Mouse (Mus musculus): ENCODE data around the gene Hes6. TPM values are rescaled to one million over a fixed set of nuclear protein-coding genes. Genes with fewer than 3 reads are reported as not detected.
A peak's percentile ranks its signal among the peaks of the same experiment; 100 is the strongest.

Gene Hes6
- polyA plus RNA-seq, 1 experiment from 2014 or later, result 127 TPM

DNA sequence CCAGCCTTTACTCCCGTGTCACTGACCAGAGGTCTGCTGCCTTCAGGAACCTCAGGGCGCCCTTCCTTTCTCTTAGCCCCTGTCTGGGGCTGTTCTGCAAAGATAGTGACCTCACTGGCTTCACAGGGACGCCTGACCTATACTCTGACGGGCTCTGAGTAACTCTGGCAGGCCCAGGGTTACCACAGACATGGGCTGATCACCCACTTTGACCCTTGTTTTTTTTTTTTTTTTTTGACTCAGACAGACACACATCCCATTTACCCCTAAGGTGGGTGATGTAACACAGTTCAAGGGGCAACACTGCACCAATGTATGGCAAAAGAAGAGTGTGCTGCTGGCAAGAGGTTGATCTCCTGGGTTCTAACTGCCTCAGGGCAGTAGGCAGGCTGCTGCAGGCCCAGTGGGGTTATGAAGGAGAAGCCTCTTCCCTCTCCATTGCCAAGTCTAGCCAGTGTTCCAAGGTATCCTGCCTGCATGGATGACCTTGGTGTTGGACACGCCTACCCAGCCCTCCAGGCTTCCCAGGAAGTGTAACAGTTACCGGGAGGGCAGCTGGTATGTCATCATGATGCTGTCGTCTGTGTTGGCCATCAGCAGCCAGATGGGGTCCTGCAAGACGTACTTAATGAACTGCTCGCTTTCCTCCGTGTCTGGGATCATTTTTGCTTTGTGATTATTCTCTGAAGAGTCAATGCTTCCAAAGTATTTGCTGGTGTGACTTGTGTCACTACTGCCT lies 6.2 kb upstream of the Hes6 start:
- H3K4me2 ChIP-seq, result no peak overlapping the region
- H3K4me1 ChIP-seq (replicated peaks), result peaks cover 20% of the 10 kb centered on the region
- H3K9me3 ChIP-seq, result no peaks in the 10 kb centered on the region
- no peak overlapping the region for H3K9ac ChIP-seq (replicated peaks)
- no peak overlapping the region for H3K27ac ChIP-seq
- H3K4me3 ChIP-seq (replicated peaks), result no peak overlapping the region
- ATAC-seq (ENCODE audit: insufficient number of reproducible peaks, insufficient read depth, low FRiP score, low TSS enrichment, low read depth), result no peak
- no peaks in the 10 kb centered on the region for H3K27me3 ChIP-seq
- 61% methylated on average over 10 of the region's 10 CpGs for WGBS
- H3K36me3 ChIP-seq, result 0 out of 2 replicates have a peak, but pooled peaks cover 3% of the 10 kb centered on the region

DNA sequence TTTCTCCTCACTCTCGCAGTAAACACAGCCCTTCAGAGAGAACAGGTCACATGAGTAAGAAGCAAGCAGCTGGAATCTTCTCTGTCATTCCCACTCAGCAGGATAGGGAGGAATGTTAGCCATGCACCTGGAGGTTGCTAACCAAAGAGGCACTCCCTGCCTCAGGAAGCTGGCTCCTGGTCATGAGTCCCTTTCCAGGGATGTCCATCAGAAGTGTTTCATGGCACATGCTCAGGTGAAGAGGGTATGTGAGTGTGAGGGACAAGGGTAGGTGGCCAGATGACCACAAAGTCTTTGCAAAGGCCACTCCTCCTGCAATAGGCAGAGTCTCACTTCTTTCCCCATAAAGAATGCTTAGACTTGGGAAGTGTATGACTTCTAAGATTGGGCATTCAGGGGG lies 4.2 kb upstream of the Hes6 start:
- no peak overlapping the region for H3K4me2 ChIP-seq
- no peak overlapping the region for H3K4me3 ChIP-seq (replicated peaks)
- H3K27ac ChIP-seq, result no peak overlapping the region
- peaks cover 21% of the 10 kb centered on the region for H3K4me1 ChIP-seq (replicated peaks)
- WGBS, result 68% methylated on average over 1 of the region's 1 CpGs
- no peaks in the 10 kb centered on the region for H3K9me3 ChIP-seq
- H3K27me3 ChIP-seq, result no peaks in the 10 kb centered on the region
- ATAC-seq (ENCODE audit: insufficient number of reproducible peaks, insufficient read depth, low FRiP score, low TSS enrichment, low read depth), result no peak
- H3K9ac ChIP-seq (replicated peaks), result no peak overlapping the region
- 0 out of 2 replicates have a peak, but pooled peaks cover 3% of the 10 kb centered on the region for H3K36me3 ChIP-seq

GRCm38 (mm10) chr1:91415311-91415710 lies 1.5 kb upstream of the Hes6 start:
- peak overlapping the region; percentile 84; the same call in 1 of the 2 replicates for H3K9ac ChIP-seq (replicated peaks)
- 0 out of 2 replicates have a peak, but pooled peaks cover 8% of the 10 kb centered on the region for H3K36me3 ChIP-seq
- no peak for ATAC-seq (ENCODE audit: insufficient number of reproducible peaks, insufficient read depth, low FRiP score, low TSS enrichment, low read depth)
- no peak overlapping the region for H3K4me3 ChIP-seq (replicated peaks)
- peak overlapping the region; percentile 96; the same call in 1 of the 2 replicates for H3K4me2 ChIP-seq
- no peaks in the 10 kb centered on the region for H3K9me3 ChIP-seq
- H3K4me1 ChIP-seq (replicated peaks), result peaks cover 35% of the 10 kb centered on the region
- H3K27ac ChIP-seq, result peak overlapping the region; percentile 96
- 71% methylated on average over 5 of the region's 5 CpGs for WGBS
- no peaks in the 10 kb centered on the region for H3K27me3 ChIP-seq

DNA sequence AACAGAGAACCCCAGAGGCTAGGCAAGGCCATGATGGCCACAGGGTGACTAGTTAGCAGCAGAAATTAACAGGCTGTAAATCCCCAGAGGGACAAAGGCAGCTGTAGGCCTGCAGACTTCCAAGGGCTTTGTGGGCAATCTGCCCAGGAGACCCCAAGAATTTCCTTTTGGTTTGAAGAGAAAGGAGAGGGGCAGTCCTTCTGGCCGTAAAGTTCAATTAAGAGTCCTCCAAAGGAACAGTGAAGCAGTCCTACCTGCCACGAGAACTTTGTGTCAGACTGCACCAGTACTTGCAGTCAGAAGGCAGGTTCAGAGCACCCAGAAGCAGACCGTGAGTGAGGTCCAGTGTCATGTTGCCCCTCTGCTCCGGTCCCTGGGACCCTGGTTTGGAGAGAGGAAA lies 1.1 kb upstream of the Hes6 start:
- Histone ChIP-seq H3K4me1 (replicated peaks) (peaks cover 35% of the 10 kb centered on the region), H3K27me3 (no peaks in the 10 kb centered on the region), H3K4me2 (peak overlapping the region; percentile 96), H3K36me3 (0 out of 2 replicates have a peak, but pooled peaks cover 8% of the 10 kb centered on the region), H3K4me3 (replicated peaks) (0 out of 2 replicates have a peak overlapping the region, but pooled peaks have one; percentile 74), H3K9me3 (no peaks in the 10 kb centered on the region), H3K27ac (peak overlapping the region; percentile 96), H3K9ac (replicated peaks) (peak overlapping the region; percentile 84)
- WGBS, result 24% methylated on average over 4 of the region's 4 CpGs
- no peak for ATAC-seq (ENCODE audit: insufficient number of reproducible peaks, insufficient read depth, low FRiP score, low TSS enrichment, low read depth)

DNA sequence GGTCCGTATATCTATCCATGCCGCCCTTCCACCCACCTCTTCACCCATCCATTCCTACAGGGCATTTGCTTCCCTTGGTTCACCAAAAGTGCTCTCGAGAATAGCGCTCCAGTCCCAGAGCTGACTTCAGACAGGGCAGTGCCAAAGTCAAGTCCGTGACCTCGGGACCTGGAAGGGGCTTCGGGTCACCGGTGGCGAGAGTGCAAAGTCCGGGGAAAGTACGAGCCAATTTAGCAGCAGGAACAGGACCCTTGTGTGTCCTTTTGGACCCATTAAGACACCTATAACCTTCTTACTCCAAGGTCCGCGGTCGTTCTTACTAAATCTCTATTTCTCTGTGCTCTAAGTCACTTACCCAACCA lies 321 bp downstream of the Hes6 start:
- Histone ChIP-seq H3K4me3 (replicated peaks) (peak overlapping the region; percentile 74), H3K36me3 (0 out of 2 replicates have a peak, but pooled peaks cover 5% of the 10 kb centered on the region), H3K9ac (replicated peaks) (peak overlapping the region; percentile 84), H3K4me2 (peak overlapping the region; percentile 96), H3K27me3 (no peaks in the 10 kb centered on the region), H3K27ac (peak overlapping the region; percentile 96), H3K9me3 (no peaks in the 10 kb centered on the region), H3K4me1 (replicated peaks) (peaks cover 35% of the 10 kb centered on the region)
- ATAC-seq (ENCODE audit: insufficient number of reproducible peaks, insufficient read depth, low FRiP score, low TSS enrichment, low read depth), result no peak; the same call in 1 of the 2 replicates
- under 1% methylated on average over 14 of the region's 14 CpGs for WGBS

DNA sequence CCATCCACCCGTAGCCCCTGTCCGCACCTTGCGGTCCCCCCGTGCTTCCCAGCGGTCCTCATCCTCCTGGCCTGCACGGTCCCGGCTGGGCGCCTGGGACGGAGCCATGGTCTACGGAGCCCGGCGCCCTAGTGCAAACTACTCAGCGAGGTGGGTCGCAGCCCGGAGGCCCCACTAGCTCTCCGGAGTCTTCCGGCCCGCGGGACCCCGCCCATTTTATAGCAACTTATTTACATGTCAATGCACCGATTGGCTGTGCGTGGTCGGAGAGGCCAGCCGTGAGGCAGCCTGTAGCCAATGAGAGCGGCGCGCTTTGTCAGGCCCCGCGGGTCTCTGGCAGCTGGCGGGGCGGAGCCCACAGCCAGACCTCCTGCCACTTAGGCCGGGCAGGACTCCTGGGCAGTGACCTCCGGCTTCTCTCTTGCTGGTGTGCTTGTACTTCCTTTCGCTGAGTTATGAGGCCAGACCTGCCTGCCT lies 770 bp downstream of the Hes6 start:
- Histone ChIP-seq H3K27me3 (no peaks in the 10 kb centered on the region), H3K36me3 (0 out of 2 replicates have a peak, but pooled peaks cover 5% of the 10 kb centered on the region), H3K4me1 (replicated peaks) (peaks cover 35% of the 10 kb centered on the region), H3K9me3 (no peaks in the 10 kb centered on the region), H3K27ac (peak overlapping the region; percentile 96), H3K4me2 (peak overlapping the region; percentile 96), H3K4me3 (replicated peaks) (peak overlapping the region; percentile 74), H3K9ac (replicated peaks) (peak overlapping the region; percentile 84)
- under 1% methylated on average over 34 of the region's 34 CpGs for WGBS
- ATAC-seq (ENCODE audit: insufficient number of reproducible peaks, insufficient read depth, low FRiP score, low TSS enrichment, low read depth), result peak; percentile 93

- peak overlapping the region; percentile 74 for H3K4me3 ChIP-seq (replicated peaks)
- H3K9ac ChIP-seq (replicated peaks), result peak overlapping the region; percentile 84
- peak; percentile 26 for ATAC-seq (ENCODE audit: insufficient number of reproducible peaks, insufficient read depth, low FRiP score, low TSS enrichment, low read depth)
- no peaks in the 10 kb centered on the region for H3K9me3 ChIP-seq
- H3K27me3 ChIP-seq, result no peaks in the 10 kb centered on the region
- peak overlapping the region; percentile 96 for H3K4me2 ChIP-seq
- H3K27ac ChIP-seq, result peak overlapping the region; percentile 96
- 0 out of 2 replicates have a peak, but pooled peaks cover 5% of the 10 kb centered on the region for H3K36me3 ChIP-seq
- H3K4me1 ChIP-seq (replicated peaks), result peaks cover 35% of the 10 kb centered on the region
- 5% methylated on average over 51 of the region's 65 CpGs for WGBS
Measured at GRCm38 (mm10) chr1:91412286-91413029, 1.4 kb downstream of the Hes6 start.

- ATAC-seq (ENCODE audit: insufficient number of reproducible peaks, insufficient read depth, low FRiP score, low TSS enrichment, low read depth), result no peak
- Histone ChIP-seq H3K4me1 (replicated peaks) (peaks cover 35% of the 10 kb centered on the region), H3K4me3 (replicated peaks) (peak overlapping the region; percentile 74), H3K9ac (replicated peaks) (peak overlapping the region; percentile 84), H3K9me3 (no peaks in the 10 kb centered on the region), H3K27ac (no peak overlapping the region), H3K36me3 (0 out of 2 replicates have a peak, but pooled peaks cover 5% of the 10 kb centered on the region), H3K4me2 (peak overlapping the region; percentile 96), H3K27me3 (no peaks in the 10 kb centered on the region)
- WGBS, result 61% methylated on average over 8 of the region's 8 CpGs
Measured at GRCm38 (mm10) chr1:91411631-91412285, 2.1 kb downstream of the Hes6 start.

DNA sequence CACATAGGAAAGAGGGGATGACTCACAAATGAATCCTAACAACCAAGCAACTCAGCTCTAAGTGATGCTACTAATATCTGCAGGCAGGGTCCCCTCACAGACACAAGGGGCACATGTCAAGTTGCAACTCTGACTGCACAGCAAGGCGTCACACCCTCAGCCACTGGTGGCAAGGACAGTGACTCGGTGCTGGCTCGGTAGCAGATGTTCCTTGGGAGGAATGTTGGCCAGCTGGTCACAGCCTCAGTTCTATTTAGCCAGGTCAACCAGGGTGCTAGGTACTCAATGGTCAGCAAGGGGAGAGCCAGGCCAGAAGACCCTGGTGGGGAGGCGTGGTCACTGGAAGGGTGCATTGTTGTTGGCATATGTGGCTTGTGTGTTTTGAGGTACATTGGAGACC lies 6.0 kb downstream of the Hes6 start:
- ATAC-seq (ENCODE audit: insufficient number of reproducible peaks, insufficient read depth, low FRiP score, low TSS enrichment, low read depth), result no peak

DNA sequence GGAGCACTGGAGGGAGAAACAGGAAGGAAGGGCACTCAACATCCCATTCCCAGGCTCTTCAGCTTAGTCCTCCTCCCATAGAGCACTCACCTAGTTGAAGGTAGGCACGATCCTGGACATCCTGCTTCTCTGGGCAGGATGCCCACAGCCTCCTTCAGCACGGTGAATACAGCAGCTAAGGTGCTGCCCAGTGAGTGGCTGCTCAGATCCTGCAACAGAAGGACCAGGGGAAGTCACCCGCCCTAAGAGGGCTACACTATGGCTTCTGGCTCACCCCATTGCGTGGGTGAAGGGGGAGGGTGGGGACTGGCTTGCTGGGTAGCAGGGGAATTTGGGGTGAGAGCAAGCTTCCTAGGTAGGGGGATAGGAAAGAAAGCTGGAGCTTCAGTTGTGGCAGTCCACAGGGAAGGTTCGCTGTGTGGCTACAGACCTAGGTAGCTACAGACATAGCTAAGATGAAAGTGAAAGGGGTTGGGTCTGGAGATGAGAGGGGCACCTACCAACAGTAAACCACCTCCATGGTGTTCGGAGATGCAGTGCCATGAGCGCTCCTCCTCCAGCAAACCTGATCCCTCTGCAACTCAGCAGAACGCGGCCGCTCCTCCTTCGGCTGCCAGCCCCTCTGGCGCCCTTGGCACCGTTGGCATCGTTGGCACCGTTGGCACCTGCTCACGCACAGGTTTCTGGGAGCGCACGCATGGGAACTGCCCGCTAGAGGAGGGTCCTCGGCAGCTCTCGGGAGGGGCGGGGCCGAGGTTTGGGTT lies 8.2 kb downstream of the Hes6 start:
- H3K9ac ChIP-seq (replicated peaks), result 0 out of 2 replicates have a peak overlapping the region, but pooled peaks have one; percentile 8
- H3K36me3 ChIP-seq, result no peaks in the 10 kb centered on the region
- 60% methylated on average over 23 of the region's 23 CpGs for WGBS
- no peaks in the 10 kb centered on the region for H3K9me3 ChIP-seq
- no peak overlapping the region for H3K4me2 ChIP-seq
- no peak overlapping the region for H3K27ac ChIP-seq
- peaks cover 9% of the 10 kb centered on the region for H3K27me3 ChIP-seq
- no peak overlapping the region for H3K4me3 ChIP-seq (replicated peaks)
- H3K4me1 ChIP-seq (replicated peaks), result no peaks in the 10 kb centered on the region
- no peak for ATAC-seq (ENCODE audit: insufficient number of reproducible peaks, insufficient read depth, low FRiP score, low TSS enrichment, low read depth)

More for the DNA sequence above, 6.0 kb downstream of the Hes6 start:
- H3K36me3 ChIP-seq, result 0 out of 2 replicates have a peak, but pooled peaks cover 5% of the 10 kb centered on the region
- peaks cover 9% of the 10 kb centered on the region for H3K27me3 ChIP-seq
- H3K4me2 ChIP-seq, result no peak overlapping the region
- H3K4me3 ChIP-seq (replicated peaks), result no peak overlapping the region
- H3K9ac ChIP-seq (replicated peaks), result no peak overlapping the region
- no peak overlapping the region for H3K27ac ChIP-seq
- peaks cover 13% of the 10 kb centered on the region for H3K4me1 ChIP-seq (replicated peaks)
- 75% methylated on average over 4 of the region's 4 CpGs for WGBS
- no peaks in the 10 kb centered on the region for H3K9me3 ChIP-seq
